Mouse (Mus musculus) hindbrain, postnatal 0 days (tissue): ENCODE measurements around the gene Mgat5. TPM values are rescaled to one million over a fixed set of nuclear protein-coding genes. Genes with fewer than 3 reads are reported as not detected.

Experiments used
- ATAC-seq: fragments of 200-750 bp; cut with Nextera tagmentation; 2 replicates; pipeline ENCODE4 v1.8.0; 2017; ENCODE audit warnings: mild to moderate bottlenecking, moderate TSS enrichment, moderate library complexity
- DNase-seq: peaks from one replicate; pipeline ENCODE4 v3.0.0-alpha.2; 2015; ENCODE audit warnings: low spot score
- H3K27ac ChIP-seq: fragments of 300-500 bp; sonication (generic); 2 replicates; pipeline ENCODE4 v1.5.1; 2014; ENCODE audit warnings: mild to moderate bottlenecking
- H3K27me3 ChIP-seq: fragments of 300-500 bp; sonication (generic); 2 replicates; pipeline ENCODE4 v1.6.1; 2014; ENCODE audit warnings: low read length, mixed read lengths; ENCODE audit not compliant: insufficient read depth
- H3K36me3 ChIP-seq: fragments of 300-500 bp; sonication (generic); 2 replicates; pipeline ENCODE4 v1.6.1; 2014; ENCODE audit warnings: low read length, mixed read lengths; ENCODE audit not compliant: insufficient read depth
- H3K4me1 ChIP-seq: fragments of 300-500 bp; sonication (generic); 2 replicates; pipeline ENCODE4 v1.6.1; 2014; ENCODE audit warnings: antibody characterized with exemption, low read length, mixed read lengths; ENCODE audit not compliant: insufficient read depth
- H3K4me2 ChIP-seq: fragments of 300-500 bp; sonication (generic); 2 replicates; pipeline ENCODE4 v1.6.1; 2014; ENCODE audit warnings: low read depth, mild to moderate bottlenecking, low read length, moderate library complexity, mixed read lengths
- H3K4me3 ChIP-seq: fragments of 300-500 bp; sonication (generic); 2 replicates; pipeline ENCODE4 v1.5.1; 2014; ENCODE audit warnings: low read length
- H3K9ac ChIP-seq: fragments of 300-500 bp; sonication (generic); replicated peaks from 2 replicates; pipeline ENCODE4 v1.6.1; 2014; ENCODE audit warnings: mild to moderate bottlenecking, low read length, moderate library complexity, mixed read lengths
- H3K9me3 ChIP-seq: fragments of 300-500 bp; sonication (generic); 2 replicates; pipeline ENCODE4 v1.6.1; 2016; ENCODE audit warnings: low read length, mixed read lengths
- CTCF ChIP-seq: IDR thresholded peaks from 2 replicates; pipeline ENCODE4 v1.5.1; 2016; ENCODE audit warnings: antibody characterized with exemption, control low read depth, low read depth
- WGBS: fragments of 180-500 bp; shearing (Covaris S2); extraction: QIAGEN DNeasy Blood & Tissue Kit; methylation state at CpG from one replicate; pipeline ENCODE4 v1.1.7; 2014; 5-methylcytosine and 5-hydroxymethylcytosine counted together
- polyA plus RNA-seq: library from polyadenylated mRNA; unstranded; fragments of >200 nt; fragmentation: Nextera tagmentation; extraction: Ambion mirVana; gene quantifications from 2 replicates; pipeline ENCODE4 v1.2.1, GENCODE M21; 2015
- total RNA-seq: library from RNA; depleted of rRNA; stranded (reverse); fragments of >200 nt; gene quantifications from 2 replicates; pipeline ENCODE4 v1.2.3, GENCODE M21; 2014

The Mgat5 gene
- total and polyA plus RNA-seq, 2 experiments from 2014 or later: 14.8 to 49.3 TPM

DNA sequence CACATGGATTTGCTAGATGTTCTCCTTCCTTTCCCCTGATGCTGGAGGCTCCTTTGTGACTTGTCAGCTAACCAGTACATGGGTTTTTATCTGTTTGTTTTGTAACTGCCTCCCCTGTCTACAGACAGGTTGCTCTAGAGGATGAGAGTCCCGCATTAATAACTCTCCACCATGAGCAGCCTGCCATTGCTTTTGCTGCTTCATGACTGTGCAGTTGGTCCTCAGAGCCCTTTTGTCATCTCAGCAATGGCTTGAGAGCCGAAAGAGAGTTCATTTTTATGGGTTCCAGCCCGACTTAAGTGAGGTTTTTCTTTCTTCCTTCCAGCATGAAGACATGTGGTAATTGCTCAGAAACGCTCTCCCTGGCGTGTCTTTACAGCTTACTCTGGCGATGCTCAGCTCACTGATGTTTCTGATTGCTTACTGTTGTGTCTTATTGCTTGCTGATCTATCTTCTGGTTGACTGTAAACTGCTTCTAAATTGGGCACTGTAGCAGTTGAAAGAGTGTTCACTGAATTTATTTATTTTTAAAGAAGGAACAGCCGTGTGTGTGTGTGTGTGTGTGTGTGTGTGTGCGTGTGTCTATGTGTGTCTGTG lies 120.9 kb downstream of the Mgat5 start:
- 74% methylated on average over 8 of the region's 8 CpGs for WGBS
- Histone ChIP-seq H3K4me3 (no peak overlapping the region), H3K9ac (no peak overlapping the region), H3K9me3 (no peaks in the 10 kb centered on the region), H3K4me1 (peaks cover 4% of the 10 kb centered on the region; the same call in 1 of the 2 replicates), H3K36me3 (no peaks in the 10 kb centered on the region; the same call in 1 of the 2 replicates), H3K27me3 (no peaks in the 10 kb centered on the region), H3K27ac (no peak overlapping the region), H3K4me2 (no peak overlapping the region)
- no peak for TF ChIP-seq CTCF
- DNase-seq (peak; percentile 39), ATAC-seq (0 out of 2 replicates have a peak, but pooled peaks have one; percentile 15)

DNA sequence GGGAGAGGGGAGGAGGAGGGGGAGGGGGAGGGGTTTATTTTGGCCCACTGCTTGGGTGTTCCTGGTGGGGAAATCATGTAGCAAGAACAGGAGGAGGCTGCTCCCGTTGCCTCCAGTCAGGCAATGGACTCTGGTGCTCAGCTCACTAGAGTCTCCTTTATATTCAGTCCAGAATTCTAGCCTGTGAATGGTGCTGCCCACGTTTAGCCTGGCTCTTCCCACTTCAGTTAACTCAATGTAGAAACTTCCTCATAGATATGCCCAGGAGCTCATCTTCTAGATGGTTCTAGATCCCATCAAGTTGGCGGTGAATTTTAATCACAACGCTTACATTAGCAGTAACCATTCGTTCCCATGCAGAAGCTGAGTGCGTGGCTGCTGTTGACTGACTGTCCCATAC lies 123.0 kb downstream of the Mgat5 start:
- ATAC-seq (no peak), DNase-seq (no peak)
- Histone ChIP-seq H3K27ac (no peak overlapping the region), H3K36me3 (no peaks in the 10 kb centered on the region; the same call in 1 of the 2 replicates), H3K4me3 (no peak overlapping the region), H3K27me3 (no peaks in the 10 kb centered on the region), H3K9ac (no peak overlapping the region), H3K9me3 (no peaks in the 10 kb centered on the region), H3K4me2 (no peak overlapping the region), H3K4me1 (peaks cover 4% of the 10 kb centered on the region; the same call in 1 of the 2 replicates)
- 74% methylated on average over 6 of the region's 6 CpGs for WGBS
- no peak for TF ChIP-seq CTCF

DNA sequence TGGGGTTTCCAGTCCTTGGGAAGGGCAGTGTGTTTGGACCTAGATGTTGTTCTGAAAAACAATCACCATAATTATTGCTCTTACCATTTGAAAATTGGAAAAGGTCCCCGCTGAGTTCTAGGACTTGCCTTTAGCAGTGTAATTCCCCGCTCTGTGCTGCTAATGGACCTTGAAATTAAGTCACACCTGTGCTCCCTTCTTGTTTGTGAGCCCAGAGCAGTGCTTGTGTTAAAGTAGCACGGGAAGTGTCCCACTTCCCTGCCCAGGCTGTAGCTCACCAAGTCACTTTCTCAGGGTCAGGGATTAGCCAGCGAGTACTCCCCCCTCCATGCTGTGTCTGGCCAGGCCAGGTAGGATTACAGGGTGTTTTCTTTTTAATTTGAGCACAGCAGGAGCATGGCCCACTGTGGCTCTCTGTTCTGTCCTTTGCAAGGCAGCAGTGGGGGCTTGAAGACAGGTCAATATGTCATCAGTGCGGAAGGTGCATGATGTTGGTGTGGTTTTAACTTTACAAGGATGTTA lies 123.6 kb downstream of the Mgat5 start:
- Histone ChIP-seq H3K9me3 (no peaks in the 10 kb centered on the region), H3K4me1 (peaks cover 4% of the 10 kb centered on the region; the same call in 1 of the 2 replicates), H3K4me2 (no peak overlapping the region), H3K9ac (no peak overlapping the region), H3K4me3 (no peak overlapping the region), H3K27ac (no peak overlapping the region), H3K36me3 (no peaks in the 10 kb centered on the region; the same call in 1 of the 2 replicates), H3K27me3 (no peaks in the 10 kb centered on the region)
- DNase-seq (no peak), ATAC-seq (0 out of 2 replicates have a peak, but pooled peaks have one; percentile 24)
- TF ChIP-seq CTCF: no peak
- 37% methylated on average over 5 of the region's 5 CpGs for WGBS

DNA sequence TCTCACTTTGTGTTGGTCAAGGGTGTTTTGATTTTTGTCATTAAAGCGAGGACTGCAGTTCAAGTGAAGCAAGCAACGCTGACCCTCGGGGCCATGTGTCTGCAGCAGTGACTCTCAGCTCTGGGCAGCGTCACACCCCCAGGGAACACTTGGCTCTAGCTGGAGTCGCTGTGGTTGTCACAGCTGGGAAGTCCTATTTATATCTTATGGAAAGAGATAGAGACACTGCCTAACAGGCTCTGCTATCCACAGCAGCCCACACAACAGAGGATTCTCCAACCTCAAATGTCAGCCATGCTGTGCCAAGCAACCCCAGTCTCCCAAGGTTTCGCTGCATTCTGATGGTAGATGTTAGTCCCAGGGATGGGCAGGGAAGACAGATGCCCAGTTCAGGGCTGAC lies 125.0 kb downstream of the Mgat5 start:
- DNase-seq (no peak), ATAC-seq (no peak)
- Histone ChIP-seq H3K27ac (no peak overlapping the region), H3K4me3 (no peak overlapping the region), H3K9me3 (no peaks in the 10 kb centered on the region), H3K4me1 (peaks cover 4% of the 10 kb centered on the region; the same call in 1 of the 2 replicates), H3K36me3 (no peaks in the 10 kb centered on the region), H3K27me3 (no peaks in the 10 kb centered on the region), H3K4me2 (no peak overlapping the region), H3K9ac (no peak overlapping the region)
- 81% methylated on average over 6 of the region's 6 CpGs for WGBS
- TF ChIP-seq CTCF: no peak

DNA sequence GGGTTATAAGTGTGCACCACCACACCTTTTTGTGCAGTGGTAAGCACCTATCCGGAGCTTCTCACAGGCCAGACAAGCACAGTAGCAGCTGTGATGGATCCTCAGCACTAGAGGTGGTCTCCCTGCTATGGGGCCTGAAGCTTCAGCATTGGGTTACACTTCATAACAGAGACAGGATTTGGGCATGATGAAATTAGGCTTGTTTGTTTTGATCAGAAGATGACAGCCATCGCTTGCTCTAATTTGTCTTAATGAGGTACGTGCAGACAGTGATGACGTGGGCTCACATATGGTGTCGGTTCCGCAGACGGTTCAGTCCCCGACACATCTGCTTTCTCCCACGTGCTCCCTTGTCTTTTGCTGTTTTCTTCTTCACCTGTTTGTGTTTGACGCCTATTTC lies 132.9 kb downstream of the Mgat5 start:
- peak overlapping the region; percentile 20; the same call in 1 of the 2 replicates for H3K27ac ChIP-seq
- H3K36me3 ChIP-seq: no peaks in the 10 kb centered on the region
- no peak for TF ChIP-seq CTCF
- no peak overlapping the region for H3K4me3 ChIP-seq
- 70% methylated on average over 10 of the region's 10 CpGs for WGBS
- H3K4me2 ChIP-seq: no peak overlapping the region
- no peaks in the 10 kb centered on the region for H3K27me3 ChIP-seq
- H3K9me3 ChIP-seq: no peaks in the 10 kb centered on the region
- H3K9ac ChIP-seq: no peak overlapping the region
- ATAC-seq (no peak), DNase-seq (no peak)
- H3K4me1 ChIP-seq: peaks cover 11% of the 10 kb centered on the region

DNA sequence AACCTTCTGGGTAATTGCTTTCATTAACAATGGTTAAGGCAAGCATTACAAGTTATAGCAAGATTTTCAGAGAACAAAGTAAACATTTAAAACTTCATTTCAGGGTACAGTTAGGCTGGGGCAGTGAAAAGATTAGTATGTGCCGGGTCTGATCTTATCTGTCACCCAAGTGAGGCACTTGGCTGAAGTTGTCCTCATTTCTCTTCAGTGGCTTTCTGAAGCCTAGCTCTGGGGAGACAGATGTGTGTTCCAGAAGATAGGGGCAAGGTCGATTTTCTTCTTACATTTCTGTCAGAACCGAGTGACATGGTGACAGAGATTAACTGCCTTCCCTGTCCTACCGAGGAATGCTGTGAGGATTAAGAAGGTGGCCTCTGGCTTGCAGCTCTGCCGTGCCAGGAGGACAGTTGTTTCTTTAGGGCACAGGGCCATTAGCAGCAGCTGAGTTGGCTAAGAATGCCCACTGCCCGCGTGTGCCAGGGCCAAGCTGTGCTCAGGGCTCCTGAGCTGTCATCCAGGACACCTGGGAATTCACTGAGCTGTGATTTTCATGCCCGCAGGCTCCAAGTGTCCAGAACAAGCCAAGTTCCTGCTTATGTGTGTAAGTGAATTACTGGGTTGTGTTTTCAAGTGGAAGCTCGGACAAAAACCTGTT lies 134.1 kb downstream of the Mgat5 start:
- Histone ChIP-seq H3K4me1 (peaks cover 11% of the 10 kb centered on the region), H3K27me3 (no peaks in the 10 kb centered on the region), H3K4me2 (no peak overlapping the region), H3K27ac (no peak overlapping the region; the same call in 1 of the 2 replicates), H3K9me3 (no peaks in the 10 kb centered on the region), H3K4me3 (no peak overlapping the region), H3K36me3 (no peaks in the 10 kb centered on the region), H3K9ac (no peak overlapping the region)
- 29% methylated on average over 9 of the region's 9 CpGs for WGBS
- TF ChIP-seq CTCF: no peak
- peak; percentile 80 for ATAC-seq
- peak; percentile 79 for DNase-seq
